Mouse (Mus musculus) kidney, embryonic 15.5 days (tissue): ENCODE results near the gene Smcr8. TPM values are rescaled to one million over a fixed set of nuclear protein-coding genes. Genes with fewer than 3 reads are reported as not detected.
A peak's percentile ranks its signal among the peaks of the same experiment; 100 is the strongest.

Experiments
- ATAC-seq: fragments of 200-750 bp; cut with Nextera tagmentation; replicated peaks from 2 replicates; pipeline ENCODE4 v1.8.0; 2017; ENCODE audit warnings: moderate TSS enrichment; ENCODE audit not compliant: low FRiP score
- H3K27ac ChIP-seq: fragments of 300-500 bp; sonication (generic); 2 replicates; pipeline ENCODE4 v1.5.1; 2015; ENCODE audit warnings: mild to moderate bottlenecking, inconsistent platforms
- H3K27me3 ChIP-seq: fragments of 300-500 bp; sonication (generic); 2 replicates; pipeline ENCODE4 v1.6.1; 2015; ENCODE audit warnings: inconsistent platforms
- H3K36me3 ChIP-seq: fragments of 300-500 bp; sonication (generic); 2 replicates; pipeline ENCODE4 v1.6.1; 2015; ENCODE audit warnings: inconsistent platforms
- H3K4me1 ChIP-seq: fragments of 300-500 bp; sonication (generic); 2 replicates; pipeline ENCODE4 v1.6.1; 2015; ENCODE audit warnings: inconsistent platforms
- H3K4me2 ChIP-seq: fragments of 300-500 bp; sonication (generic); 2 replicates; pipeline ENCODE4 v1.6.1; 2015; ENCODE audit warnings: moderate library complexity, mild to moderate bottlenecking, inconsistent platforms
- H3K4me3 ChIP-seq: fragments of 300-500 bp; sonication (generic); replicated peaks from 2 replicates; pipeline ENCODE4 v1.5.1; 2015; ENCODE audit warnings: mild to moderate bottlenecking, inconsistent platforms
- H3K9ac ChIP-seq: fragments of 300-500 bp; sonication (generic); 2 replicates; pipeline ENCODE4 v1.6.1; 2015; ENCODE audit warnings: mild to moderate bottlenecking, inconsistent platforms
- H3K9me3 ChIP-seq: fragments of 300-500 bp; sonication (generic); replicated peaks from 2 replicates; pipeline ENCODE4 v1.6.1; 2016; ENCODE audit warnings: inconsistent platforms
- WGBS: fragments of 180-500 bp; shearing (Covaris S2); methylation state at CpG from one replicate; pipeline ENCODE4 v1.1.7; 2015; ENCODE audit warnings: mixed read lengths; 5-methylcytosine and 5-hydroxymethylcytosine counted together
- polyA plus RNA-seq: library from polyadenylated mRNA; unstranded; fragments of >200 nt; fragmentation: Nextera tagmentation; extraction: Ambion mirVana; gene quantifications from 2 replicates; pipeline ENCODE4 v1.2.1, GENCODE M21; 2015

Smcr8 gene
- 6.3 and 6.8 TPM in 2 replicates for polyA plus RNA-seq

DNA sequence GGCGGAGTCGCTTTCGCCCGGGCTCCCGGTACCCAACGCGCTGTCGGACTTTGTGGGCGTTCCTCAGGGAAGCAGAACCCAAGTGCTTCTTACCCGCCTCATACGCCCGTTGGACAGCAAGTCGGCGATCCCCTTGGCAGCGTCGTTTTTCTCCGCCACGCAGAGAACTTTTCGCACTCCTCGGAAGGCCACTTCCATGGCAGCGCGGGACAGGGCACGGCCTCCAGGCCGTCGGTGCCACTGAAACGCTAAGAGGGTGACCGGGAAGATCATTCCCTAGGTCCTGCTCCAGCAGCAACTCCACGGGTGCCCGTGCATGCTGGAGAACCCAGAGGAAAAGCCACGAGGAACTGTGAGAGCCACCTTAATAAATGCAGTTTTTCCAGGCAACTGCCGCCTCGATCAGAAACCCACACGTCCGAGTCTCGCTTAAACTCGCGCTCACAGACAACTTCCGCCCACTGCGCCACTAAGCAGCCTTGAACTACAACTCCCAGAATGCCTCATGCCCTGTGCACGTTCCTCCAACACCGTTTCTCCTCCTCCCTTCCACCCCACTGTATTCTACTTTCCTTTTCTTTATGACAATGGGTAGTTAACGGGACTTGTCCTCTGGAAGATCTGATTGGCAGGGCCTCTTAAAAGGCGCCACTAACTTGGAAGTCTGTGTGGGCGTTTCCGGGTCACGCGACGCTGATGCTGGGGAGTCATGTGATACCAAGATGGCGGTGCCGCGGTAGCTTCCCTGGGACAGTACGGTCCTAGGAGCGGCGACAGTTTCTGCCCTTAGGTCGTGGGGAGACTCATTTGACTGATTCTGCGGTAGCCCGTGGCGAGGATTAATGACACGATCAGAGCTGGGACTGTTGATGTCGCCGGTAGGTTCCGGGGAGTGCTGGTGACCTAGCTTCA, at the start of gene Smcr8, which contains the start of gene Top3a:
Gene Smcr8 (plus strand): TSS at position 696 of the 912 bp plus-strand sequence.
Gene Top3a (minus strand): TSS at position 537 of the 912 bp plus-strand sequence.
- H3K4me2 ChIP-seq = peak within 1 kb of the TSS; percentile 86
- no peaks in the 10 kb centered on the region for H3K27me3 ChIP-seq
- H3K9ac ChIP-seq = peak within 1 kb of the TSS; percentile 79
- H3K4me1 ChIP-seq = peaks cover 61% of the 10 kb centered on the region
- peaks cover 31% of the 10 kb centered on the region for H3K36me3 ChIP-seq
- H3K27ac ChIP-seq = peak within 1 kb of the TSS; percentile 95
- H3K4me3 ChIP-seq = peak within 1 kb of the TSS; percentile 92
- ATAC-seq = peak; percentile 96
- WGBS = under 1% methylated on average over 62 of the region's 62 CpGs
- no peaks in the 10 kb centered on the region for H3K9me3 ChIP-seq

DNA sequence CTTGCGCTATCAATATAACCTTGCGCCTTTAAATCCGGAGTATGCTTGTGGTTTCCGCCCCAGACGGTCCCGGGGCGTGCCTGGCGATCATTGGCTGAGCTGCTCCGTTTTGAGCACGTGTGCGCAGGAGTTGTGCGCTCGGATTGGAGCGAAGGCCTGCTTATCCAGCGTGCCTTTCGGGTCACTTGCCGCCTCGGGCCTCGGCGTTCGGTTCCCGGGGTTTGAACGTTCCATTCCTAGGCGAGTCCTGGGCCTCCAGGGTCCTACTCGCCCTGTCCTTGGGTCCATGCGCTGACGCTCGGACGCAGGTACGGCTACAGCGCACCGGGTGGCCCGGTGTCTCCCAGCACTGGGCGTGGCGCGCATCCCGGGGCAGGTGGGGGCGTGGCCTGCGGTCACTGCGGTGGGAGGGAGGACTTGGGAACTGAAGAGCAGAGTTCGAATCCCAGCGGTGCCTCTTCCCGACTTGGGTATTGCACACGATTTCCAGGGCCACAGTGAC, 49.0 kb upstream of the Smcr8 start, which contains the start of gene Mief2:
Gene Mief2 (plus strand): TSS at position 139 of the 502 bp plus-strand sequence.
- under 1% methylated on average over 44 of the region's 44 CpGs for WGBS

DNA sequence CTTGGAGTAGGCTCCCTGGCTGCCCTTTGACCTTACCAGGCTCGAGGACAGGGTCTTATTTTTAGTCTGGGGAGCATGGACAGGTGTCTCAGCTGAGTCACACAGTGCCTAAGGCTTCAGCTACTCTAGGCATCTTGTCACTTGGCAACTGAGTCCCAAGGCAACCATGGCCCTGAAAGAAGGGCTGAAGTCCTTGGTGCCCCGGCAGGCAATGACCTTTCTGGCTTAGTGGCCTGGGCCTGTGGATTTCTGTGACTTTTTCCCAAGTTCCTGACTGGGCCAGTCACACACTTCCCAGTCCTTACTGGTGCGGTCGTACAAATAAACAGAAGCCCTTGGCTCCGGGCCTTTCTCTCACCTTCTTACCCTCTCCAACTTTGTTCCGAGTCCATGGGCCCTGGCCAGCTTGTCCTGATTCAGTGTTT, 48.1 kb upstream of the Smcr8 start:
- no peak overlapping the region for H3K9ac ChIP-seq
- no peak for ATAC-seq
- H3K27me3 ChIP-seq = no peaks in the 10 kb centered on the region
- peak overlapping the region; percentile 84 for H3K4me3 ChIP-seq
- H3K36me3 ChIP-seq = peaks cover 45% of the 10 kb centered on the region
- H3K27ac ChIP-seq = no peak overlapping the region
- H3K4me1 ChIP-seq = peaks cover 32% of the 10 kb centered on the region
- no peaks in the 10 kb centered on the region for H3K9me3 ChIP-seq
- 72% methylated on average over 6 of the region's 6 CpGs for WGBS
- peak overlapping the region; percentile 62 for H3K4me2 ChIP-seq

More for the DNA sequence above, 49.0 kb upstream of the Smcr8 start, which contains the start of gene Mief2:
- Histone ChIP-seq H3K4me2 (peak within 1 kb of the TSS; percentile 62), H3K27me3 (no peaks in the 10 kb centered on the region), H3K4me3 (peak within 1 kb of the TSS; percentile 84), H3K9me3 (no peaks in the 10 kb centered on the region), H3K27ac (peak within 1 kb of the TSS; percentile 93), H3K9ac (peak within 1 kb of the TSS; percentile 86), H3K4me1 (peaks cover 32% of the 10 kb centered on the region), H3K36me3 (peaks cover 46% of the 10 kb centered on the region)
- peak; percentile 92 for ATAC-seq

DNA sequence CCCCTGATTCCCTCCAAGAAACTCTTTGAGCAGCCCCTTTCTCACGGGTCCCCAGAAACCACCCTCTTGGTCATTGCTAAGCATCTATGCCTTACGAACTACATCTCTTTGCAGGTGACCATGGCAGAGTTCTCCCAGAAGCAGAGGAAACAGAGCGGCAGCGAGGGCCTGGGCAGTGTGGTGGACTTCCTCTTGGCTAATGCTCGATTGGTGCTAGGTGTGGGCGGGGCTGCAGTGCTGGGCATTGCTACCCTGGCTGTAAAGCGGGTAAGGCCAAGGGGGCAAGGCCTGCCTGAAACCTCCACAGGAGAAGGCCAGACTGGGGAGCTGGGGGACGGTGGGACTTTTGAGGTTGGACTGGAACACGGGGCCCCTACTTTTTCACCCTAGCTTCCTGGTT, 47.2 kb upstream of the Smcr8 start:
- WGBS = 83% methylated on average over 9 of the region's 9 CpGs
- no peak for ATAC-seq

DNA sequence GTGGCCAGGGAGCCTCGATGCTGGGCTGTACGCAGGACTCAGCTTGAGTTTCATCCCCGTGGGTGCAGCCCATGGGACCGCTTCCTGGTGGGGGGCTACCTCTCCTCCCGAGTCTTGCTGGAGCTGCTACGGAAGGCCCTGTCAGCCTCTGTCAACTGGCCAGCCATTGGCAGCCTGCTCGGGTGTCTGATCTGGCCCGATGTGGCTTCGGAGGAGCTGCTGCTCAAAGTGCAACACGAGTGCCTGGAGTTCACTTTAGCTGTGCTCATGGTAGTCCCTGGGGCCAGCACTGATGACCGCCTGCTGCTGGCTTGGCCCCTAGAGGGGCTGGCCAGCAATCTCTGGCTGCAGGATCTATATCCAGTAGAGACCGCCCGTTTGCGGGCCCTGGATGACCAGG, 46.1 kb upstream of the Smcr8 start:
- Histone ChIP-seq H3K27me3 (no peaks in the 10 kb centered on the region), H3K27ac (no peak overlapping the region), H3K36me3 (peaks cover 37% of the 10 kb centered on the region), H3K4me1 (peaks cover 26% of the 10 kb centered on the region), H3K9me3 (no peaks in the 10 kb centered on the region), H3K9ac (no peak overlapping the region), H3K4me3 (no peak overlapping the region), H3K4me2 (no peak overlapping the region)
- WGBS = 93% methylated on average over 14 of the region's 14 CpGs
- no peak for ATAC-seq

More for the DNA sequence above, 47.2 kb upstream of the Smcr8 start:
- H3K9ac ChIP-seq = no peak overlapping the region
- H3K27ac ChIP-seq = no peak overlapping the region
- no peak overlapping the region for H3K4me3 ChIP-seq
- H3K4me2 ChIP-seq = no peak overlapping the region
- H3K9me3 ChIP-seq = no peaks in the 10 kb centered on the region
- H3K4me1 ChIP-seq = peaks cover 32% of the 10 kb centered on the region
- H3K36me3 ChIP-seq = peaks cover 37% of the 10 kb centered on the region
- no peaks in the 10 kb centered on the region for H3K27me3 ChIP-seq

DNA sequence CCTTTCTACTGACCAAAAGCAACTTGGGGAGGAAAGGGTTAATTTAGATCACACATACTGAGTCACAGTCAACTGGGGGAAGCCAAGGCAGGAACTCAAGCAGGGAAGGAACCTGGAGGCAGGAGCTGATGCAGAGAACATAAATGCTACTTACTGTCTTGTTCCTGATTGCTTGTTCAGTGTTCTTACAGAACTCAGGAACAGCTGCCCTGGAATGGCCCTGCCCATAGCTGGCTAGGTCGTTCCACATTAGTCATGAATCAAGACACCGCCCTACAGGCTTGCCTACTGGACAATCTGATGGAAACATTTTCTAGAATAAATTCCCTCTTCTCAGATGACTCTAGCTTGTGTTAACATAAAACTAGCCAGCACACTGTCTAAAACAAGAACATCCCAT, 43.1 kb upstream of the Smcr8 start:
- WGBS = 71% methylated on average over 2 of the region's 2 CpGs

DNA sequence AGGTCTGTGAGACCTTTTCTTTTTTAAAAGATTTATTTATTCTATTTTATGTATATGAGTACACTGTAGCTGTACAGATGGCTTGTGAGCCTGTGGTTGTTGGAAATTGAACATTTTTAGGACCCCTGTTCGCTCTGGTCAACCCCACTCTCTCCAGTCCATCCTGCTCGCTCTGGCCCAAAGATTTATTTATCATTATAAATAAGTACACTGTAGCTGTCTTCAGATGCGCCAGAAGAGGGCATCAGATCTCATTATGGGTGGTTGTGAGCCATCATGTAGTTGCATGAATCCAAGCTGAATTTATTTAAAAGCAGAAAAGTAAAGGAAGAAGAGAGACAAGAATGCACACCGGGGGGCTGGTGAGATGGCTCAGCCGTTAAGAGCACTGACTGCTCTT, 42.1 kb upstream of the Smcr8 start:
- no peak overlapping the region for H3K4me2 ChIP-seq
- peaks cover 57% of the 10 kb centered on the region for H3K36me3 ChIP-seq
- no peak for ATAC-seq
- H3K27me3 ChIP-seq = no peaks in the 10 kb centered on the region
- no peaks in the 10 kb centered on the region for H3K9me3 ChIP-seq
- no peak overlapping the region for H3K4me3 ChIP-seq
- H3K9ac ChIP-seq = no peak overlapping the region
- 79% methylated on average over 5 of the region's 5 CpGs for WGBS
- no peak overlapping the region for H3K27ac ChIP-seq
- H3K4me1 ChIP-seq = no peaks in the 10 kb centered on the region

More for the DNA sequence above, 43.1 kb upstream of the Smcr8 start:
- Histone ChIP-seq H3K36me3 (peaks cover 49% of the 10 kb centered on the region), H3K9me3 (no peaks in the 10 kb centered on the region), H3K27me3 (no peaks in the 10 kb centered on the region), H3K27ac (no peak overlapping the region), H3K4me3 (no peak overlapping the region), H3K9ac (no peak overlapping the region), H3K4me1 (peaks cover 6% of the 10 kb centered on the region), H3K4me2 (no peak overlapping the region)
- ATAC-seq = no peak

DNA sequence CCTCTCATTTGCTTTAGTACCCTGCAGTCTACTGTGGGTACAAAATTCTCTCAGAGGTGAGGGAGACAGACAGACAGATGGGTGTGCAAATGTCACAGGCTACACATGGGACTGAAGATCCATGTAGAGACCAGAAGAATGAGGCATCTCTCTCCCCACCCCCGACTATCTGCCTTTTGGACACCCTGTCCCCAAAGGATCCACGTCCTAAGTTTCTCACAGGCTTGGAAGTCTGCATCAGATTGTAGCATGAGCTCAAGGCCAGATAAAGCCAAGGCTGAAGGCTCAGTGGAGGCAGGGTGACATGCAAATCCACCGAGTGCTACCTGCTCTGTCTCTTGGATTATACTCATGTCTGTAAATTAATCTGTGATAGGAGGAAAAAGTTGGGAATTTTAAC, 40.8 kb upstream of the Smcr8 start:
- H3K4me3 ChIP-seq = no peak overlapping the region
- peaks cover 59% of the 10 kb centered on the region for H3K36me3 ChIP-seq
- no peaks in the 10 kb centered on the region for H3K27me3 ChIP-seq
- H3K9me3 ChIP-seq = no peaks in the 10 kb centered on the region
- H3K4me1 ChIP-seq = no peaks in the 10 kb centered on the region
- no peak overlapping the region for H3K9ac ChIP-seq
- 84% methylated on average over 3 of the region's 3 CpGs for WGBS
- ATAC-seq = no peak
- no peak overlapping the region for H3K4me2 ChIP-seq
- H3K27ac ChIP-seq = no peak overlapping the region

DNA sequence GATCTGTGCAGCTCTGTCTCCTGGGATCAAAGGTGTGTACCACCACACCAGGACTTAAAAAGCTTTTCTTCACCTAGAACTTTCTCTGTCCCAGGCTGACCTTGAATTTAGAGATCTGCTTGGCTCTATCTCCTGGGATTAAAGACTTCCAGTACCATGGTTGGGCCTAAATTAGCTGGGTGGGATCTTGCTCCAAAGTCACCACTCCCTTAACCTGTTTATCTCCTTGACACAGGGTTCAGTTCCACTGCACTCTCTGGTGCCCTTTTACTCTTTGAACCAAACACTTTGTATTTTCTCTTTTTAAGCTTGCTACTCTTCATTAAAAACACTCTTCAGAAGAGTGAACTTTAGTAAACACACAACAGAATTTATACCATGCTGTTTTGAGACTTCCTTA, 39.9 kb upstream of the Smcr8 start:
- Histone ChIP-seq H3K9me3 (no peaks in the 10 kb centered on the region), H3K27me3 (no peaks in the 10 kb centered on the region), H3K36me3 (peaks cover 59% of the 10 kb centered on the region), H3K4me3 (no peak overlapping the region), H3K4me1 (no peaks in the 10 kb centered on the region), H3K4me2 (no peak overlapping the region), H3K9ac (no peak overlapping the region), H3K27ac (no peak overlapping the region)
- no peak for ATAC-seq

DNA sequence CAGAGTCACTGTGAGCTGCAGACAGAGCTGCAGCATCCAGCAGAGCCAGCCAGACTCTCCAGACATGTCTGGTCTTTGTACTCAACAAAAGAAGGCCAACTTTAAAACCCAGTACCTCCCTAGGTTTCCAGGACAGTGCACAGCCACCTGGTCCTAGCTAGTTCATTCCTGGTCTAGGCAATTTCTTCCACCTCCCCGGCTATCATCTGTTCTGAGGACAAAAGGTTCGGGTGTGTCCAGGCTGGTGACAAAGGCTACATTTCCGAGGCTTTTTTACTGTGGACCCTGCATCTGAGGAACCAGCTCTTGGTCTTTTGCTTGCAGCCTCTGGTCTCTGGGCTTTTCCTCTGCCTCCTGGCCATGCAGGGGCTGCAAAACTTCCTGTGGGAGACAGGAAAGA, 37.0 kb upstream of the Smcr8 start:
- Histone ChIP-seq H3K27ac (no peak overlapping the region), H3K27me3 (no peaks in the 10 kb centered on the region), H3K9ac (no peak overlapping the region), H3K4me3 (no peak overlapping the region), H3K4me2 (no peak overlapping the region), H3K9me3 (no peaks in the 10 kb centered on the region), H3K36me3 (peaks cover 71% of the 10 kb centered on the region), H3K4me1 (no peaks in the 10 kb centered on the region)
- WGBS = 88% methylated on average over 3 of the region's 3 CpGs
- ATAC-seq = no peak

DNA sequence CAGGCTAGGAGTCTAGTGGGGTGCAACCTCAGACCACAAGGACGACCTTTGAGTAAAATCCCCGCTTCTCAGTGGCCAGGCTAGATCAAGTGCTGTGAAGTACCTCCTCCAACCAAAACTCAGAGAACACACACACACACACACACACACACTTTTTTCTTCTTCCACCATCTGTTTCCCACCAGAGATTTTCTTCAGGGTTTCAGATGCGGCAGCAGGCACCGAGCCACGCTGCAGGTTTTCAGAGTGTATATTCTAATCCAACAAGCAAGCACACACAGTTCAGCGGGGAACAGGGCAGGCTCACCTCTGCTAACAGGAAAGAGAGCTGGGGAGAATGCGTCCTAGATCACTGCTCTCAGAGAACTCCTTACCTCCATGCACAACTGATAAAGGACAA, 21.8 kb upstream of the Smcr8 start:
- H3K9ac ChIP-seq = no peak overlapping the region
- WGBS = 97% methylated on average over 7 of the region's 7 CpGs
- no peaks in the 10 kb centered on the region for H3K27me3 ChIP-seq
- peaks cover 91% of the 10 kb centered on the region for H3K36me3 ChIP-seq
- H3K4me2 ChIP-seq = no peak overlapping the region
- no peak overlapping the region for H3K27ac ChIP-seq
- no peaks in the 10 kb centered on the region for H3K9me3 ChIP-seq
- ATAC-seq = no peak
- H3K4me3 ChIP-seq = no peak overlapping the region
- no peaks in the 10 kb centered on the region for H3K4me1 ChIP-seq

DNA sequence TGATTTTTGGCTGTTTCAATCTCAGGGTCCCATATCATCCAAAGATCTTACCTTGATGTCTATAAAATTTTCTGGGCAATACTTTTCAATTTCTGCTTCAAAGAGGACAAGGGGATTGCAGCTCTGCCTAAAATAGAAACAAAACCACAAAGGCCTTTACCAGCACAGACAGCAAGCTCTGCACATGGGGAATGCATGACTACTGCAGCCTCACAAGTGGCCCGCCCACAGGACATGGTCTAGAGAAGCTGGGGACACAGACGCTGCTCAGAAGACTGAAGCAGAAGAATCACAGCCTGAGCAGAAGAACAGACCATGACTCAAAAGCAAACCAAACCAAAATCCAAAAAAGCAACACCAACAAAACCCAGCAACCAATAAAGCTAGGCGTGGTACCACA, 15.6 kb upstream of the Smcr8 start:
- no peak for ATAC-seq
- Histone ChIP-seq H3K4me2 (no peak overlapping the region), H3K9me3 (no peaks in the 10 kb centered on the region), H3K4me3 (no peak overlapping the region), H3K9ac (no peak overlapping the region), H3K36me3 (peaks cover 64% of the 10 kb centered on the region), H3K4me1 (no peaks in the 10 kb centered on the region), H3K27ac (no peak overlapping the region), H3K27me3 (no peaks in the 10 kb centered on the region)
- WGBS = 85% methylated on average over 3 of the region's 3 CpGs
